Mouse (Mus musculus) frontal cortex, postnatal 36 days (tissue): ENCODE measurements around the gene Lamtor2.
"Not testable (repeated sequence)": the region's sequence is repeated elsewhere in the genome, so short reads cannot be mapped to it uniquely, and the experiment has no call there.

Experiments
- DNase-seq, 2 experiments: peaks; one replicate each; pipeline ENCODE4 v3.0.0; 2022; ENCODE audit warnings: low spot score in 2 of 2

The Lamtor2 gene

DNA sequence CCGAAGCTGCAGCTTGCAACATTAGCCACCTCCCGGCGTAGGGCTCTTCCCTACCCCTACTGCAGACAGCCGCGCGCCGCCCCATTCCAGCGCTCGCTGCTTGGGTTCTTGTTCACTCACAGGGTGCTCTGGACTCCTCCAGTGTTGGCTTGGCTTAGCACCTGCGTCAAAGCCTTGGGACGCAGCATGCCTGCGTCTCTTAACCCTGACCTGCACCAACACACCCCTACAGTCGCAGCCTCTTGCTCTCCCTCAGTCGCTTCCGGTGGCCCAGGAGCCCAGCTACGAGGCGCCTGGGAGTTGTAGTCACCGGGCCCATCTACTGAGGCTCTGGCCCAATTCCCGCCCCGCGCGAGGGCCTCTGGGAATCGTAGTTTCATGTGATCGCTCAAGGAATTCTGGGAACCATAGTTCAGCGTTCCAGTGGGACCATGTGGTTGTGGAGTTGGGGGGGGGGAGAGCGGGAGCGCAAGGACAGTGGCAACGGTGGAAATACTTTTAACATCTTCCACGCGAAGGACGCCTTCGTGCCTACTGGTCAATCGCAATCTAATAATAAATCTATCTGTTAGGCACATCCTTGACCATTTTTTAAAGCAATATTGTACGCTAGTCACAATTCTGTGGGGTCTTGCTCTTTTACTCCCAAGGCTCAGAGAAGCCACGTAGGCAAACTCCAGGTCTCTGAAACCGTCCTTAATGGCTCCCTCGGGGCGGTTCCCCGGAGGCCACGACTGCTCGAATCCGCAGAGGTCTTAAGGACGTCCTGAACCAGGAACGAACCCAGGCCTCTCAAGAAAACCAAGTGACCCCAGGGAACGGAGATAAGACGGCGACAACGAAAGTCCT lies at the start of gene Lamtor2:
Gene Lamtor2, minus strand, starts transcription at position 399 of the 849 bp plus-strand sequence.
- DNase-seq: peak; percentile 98 to 99

DNA sequence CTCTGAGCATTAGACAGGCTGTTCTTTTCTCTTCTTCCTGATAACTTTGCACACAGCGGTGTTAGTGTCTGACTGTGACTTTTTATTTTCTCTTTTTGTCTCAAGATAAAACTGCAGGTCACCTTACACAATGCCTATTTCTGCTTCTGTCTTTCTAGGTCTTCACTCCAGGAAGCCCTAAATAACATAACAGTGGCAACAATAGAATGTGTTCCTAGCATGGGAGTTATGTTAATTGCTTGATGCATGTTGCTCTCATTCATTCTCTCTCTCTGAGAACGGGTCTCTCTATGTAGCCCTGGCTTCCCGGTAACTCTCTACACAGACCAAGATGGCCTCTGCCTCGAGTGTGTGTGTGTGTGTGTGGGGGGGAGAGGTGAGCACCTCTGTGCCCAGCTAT lies 49.6 kb upstream of the Lamtor2 start:
- DNase-seq: no peak

DNA sequence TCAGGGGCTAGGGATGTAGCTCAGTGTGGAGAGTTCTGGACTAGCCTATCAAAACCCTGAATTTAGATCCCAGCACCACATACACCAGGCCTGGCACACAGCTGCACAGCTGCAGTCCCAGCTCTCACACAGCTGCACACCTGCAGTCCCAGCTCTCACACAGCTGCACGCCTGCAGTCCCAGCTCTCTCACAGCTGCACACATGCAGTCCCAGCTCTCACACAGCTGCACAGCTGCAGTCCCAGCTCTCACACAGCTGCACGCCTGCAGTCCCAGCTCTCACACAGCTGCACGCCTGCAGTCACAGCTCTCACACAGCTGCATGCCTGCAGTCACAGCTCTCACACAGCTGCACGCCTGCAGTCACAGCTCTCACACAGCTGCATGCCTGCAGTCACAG lies 43.7 kb upstream of the Lamtor2 start:
- DNase-seq: not testable (repeated sequence)

DNA sequence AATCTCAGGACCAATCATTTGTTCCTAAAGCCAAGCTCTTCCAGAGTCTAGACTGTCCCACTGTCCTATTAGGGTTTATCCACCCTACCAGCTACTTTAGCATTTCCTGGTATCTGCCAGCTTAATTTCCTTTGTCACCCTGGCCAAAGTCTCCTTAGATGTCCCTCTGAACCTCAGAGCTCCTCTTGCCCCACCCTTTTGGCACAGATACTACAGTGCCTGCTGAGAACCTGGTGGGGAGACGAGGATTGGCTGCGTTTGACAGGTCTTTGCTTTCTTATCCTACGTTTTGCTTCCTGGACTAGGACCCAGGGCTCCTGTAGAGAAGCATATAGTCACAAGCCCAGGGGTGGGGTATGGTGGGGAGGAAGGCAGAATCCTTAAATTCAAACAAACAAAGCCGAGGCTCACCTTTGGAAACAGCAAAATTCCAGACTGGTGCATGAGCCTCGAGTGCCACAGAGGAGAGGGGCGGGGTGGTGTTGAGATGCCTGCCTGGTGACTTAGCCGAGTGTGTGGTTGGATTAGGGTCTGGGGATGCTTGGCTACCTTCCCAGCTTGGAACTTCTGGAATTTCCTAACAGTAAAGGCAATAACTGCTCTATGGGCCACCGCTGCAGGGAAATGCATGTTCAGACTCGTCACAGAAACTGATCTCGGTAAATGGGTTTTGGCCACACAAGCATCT lies 41.2 kb upstream of the Lamtor2 start:
- DNase-seq: no peak

DNA sequence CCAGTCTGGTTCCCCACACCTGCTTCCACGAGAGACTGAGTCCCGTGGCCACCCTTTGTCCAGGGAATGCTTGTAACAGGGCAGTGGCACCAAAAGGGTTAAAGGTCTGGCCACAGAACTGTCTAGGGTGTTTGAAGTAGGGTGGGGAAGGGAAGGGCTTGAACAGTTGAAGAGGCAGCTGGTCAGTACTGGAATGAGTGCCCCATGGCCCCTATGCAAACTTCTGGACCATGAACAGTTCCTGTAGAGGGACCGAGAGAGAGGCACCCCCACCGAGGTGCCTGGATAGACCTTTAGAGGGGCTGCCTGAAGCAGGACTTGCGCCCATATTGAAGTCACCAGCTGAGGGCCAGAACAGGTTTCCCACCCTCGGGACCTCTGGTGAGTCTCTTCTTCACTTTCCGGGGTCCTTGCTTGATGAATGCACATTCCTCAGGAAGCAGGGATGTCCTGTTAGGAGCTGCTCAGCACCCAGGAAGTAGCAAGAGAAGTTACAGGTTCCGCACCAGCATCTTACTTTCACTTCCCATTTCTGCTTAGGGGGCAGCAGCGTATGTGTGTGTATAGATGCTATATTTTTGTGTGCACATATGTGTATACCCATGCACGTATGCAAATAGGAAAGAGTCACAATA lies 40.2 kb upstream of the Lamtor2 start:
- no peak for DNase-seq

DNA sequence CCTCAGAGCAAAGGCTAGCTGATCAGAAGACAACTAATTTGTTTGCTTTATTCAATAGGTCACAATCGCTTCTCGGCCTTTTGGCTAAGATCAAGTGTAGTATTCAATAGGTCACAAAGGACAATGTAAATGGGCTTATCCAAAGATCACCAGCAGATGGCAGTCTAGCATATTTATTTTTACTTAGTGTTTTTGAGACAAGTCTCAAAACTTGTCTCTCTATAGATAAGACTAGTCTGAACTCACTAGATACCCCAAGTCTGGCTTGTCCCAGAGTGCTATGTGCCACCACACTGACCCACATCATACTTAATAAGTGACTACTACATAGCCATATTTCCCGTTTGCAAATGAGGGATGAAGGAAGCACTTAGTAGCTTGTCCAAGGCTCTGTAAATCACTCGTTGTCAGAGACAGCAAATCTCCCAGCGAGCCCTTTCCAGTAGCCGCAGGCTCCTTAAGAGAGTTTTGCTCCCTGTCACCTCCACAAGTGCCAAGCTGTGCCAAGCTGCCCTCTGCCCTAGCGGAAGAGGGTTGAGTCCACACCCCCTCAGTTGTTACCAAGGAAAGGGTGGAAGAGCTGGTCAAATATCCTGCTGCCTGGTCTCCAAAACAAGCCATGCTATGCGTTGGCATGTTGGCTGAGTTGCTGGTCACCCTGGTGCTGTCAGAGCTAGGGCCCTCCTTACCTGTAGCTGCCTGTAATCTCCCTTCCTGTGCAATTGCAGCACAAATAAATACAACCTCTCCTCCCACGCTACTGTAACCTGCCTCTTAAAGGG lies 39.3 kb upstream of the Lamtor2 start:
- DNase-seq: peak; percentile 8 to 50

DNA sequence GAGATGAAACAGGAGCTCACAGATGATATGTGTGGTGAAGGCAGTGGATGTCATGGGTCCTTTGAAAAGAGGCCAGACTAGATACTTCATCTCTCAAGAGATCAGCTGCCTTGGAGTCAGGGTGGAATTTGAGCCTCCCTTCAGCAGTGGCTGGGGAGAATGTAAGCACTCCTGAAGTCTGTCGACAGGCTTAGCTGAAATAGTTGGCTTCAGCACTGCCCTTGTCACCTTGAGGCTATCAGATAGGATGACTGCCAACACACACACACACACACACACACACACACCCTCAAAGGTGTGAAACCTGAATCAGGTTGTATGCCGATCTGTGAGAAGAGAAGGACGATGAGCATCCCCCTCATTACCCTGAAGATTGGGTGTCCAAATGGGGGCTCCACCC lies 38.2 kb upstream of the Lamtor2 start:
- DNase-seq: no peak

DNA sequence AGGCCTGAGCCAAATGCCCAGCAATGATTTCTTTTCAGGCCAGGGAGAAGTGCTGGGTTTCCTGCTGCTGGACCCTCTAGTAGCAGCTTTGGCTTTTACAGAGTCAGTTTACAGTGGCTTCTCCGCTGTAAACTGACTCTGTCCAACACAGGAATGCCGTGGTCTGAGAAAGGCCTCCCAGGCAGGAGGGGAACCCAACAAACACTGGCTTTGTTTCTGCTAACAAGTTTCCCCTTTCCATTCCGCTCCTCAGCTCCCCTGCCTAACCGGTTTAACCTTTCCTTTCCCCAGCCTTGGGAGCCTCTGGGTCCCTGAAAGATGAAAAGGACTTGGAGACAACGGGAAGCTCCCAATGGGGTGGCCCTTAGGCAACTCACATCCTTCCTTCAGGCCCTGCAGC lies 37.4 kb upstream of the Lamtor2 start:
- DNase-seq: no peak

DNA sequence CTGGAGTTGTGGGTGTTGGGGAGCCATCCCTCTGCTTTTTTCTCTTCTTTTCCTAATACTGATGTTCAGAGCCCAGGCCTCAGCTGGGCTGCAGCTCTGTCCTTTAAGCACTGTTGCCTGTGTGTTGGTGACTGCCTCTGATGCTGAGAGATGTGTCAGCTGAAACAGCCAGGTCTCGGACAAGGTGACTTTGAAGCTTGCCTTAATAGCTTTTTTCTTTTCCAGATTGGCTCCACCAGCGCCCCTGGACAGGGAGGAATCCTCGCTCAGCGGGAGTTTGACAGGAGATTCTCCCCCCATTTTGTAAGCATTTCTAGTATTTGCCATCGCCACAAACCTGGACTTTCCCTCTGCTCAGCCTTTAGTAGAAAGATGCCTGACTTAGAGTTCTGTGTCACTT lies 33.8 kb upstream of the Lamtor2 start:
- DNase-seq: no peak

DNA sequence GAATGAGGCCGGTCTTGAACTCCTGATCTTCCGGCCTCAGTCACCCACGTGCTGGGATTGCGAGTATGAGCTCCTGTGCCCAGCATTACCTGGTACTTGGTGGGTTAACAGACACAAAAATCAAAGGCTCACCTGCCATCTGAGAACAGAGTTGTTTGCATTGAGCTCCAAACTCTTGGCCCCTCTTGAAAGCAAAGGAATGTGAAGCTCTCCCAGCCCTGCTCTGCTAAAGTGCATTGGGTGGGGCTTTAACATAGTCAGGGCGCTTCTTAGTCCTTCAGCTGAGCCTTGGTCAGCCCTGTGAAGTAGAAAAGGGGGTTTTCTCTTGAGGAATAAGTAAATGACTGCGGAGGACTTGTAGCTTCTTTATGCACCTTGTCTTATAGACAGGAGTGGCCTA lies 32.9 kb upstream of the Lamtor2 start:
- DNase-seq: no peak

DNA sequence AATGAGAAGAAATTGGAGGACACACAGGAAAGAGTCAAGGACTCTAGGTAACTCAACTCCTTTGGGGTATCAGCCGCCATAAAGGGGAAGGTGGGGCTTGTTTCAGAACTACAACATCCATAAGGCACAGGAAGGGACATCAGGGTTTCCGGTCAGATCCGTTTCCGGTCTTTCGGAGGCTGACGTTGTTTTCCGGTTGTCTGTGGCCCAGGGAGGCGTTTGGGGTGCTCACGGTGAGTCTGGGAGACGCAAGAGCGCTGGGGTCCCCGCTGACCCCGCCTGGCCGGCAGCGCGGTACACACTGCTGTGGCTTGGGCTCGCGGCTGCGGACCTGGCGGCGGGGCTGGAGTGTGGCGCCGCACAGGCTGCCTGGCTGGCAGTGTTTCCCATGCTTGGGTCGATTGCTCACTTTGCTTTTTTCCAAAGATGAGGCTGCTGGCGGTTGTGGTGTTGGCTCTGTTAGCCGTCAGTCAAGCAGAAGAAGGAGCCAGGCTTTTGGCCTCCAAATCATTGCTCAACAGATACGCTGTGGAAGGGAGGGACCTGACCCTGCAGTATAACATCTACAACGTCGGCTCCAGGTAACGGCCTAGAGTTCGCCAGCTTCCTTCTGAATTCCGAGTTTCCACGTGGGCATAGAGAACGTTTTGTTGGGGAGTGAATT lies 26.7 kb upstream of the Lamtor2 start:
- DNase-seq: peak; percentile 76 to 85

DNA sequence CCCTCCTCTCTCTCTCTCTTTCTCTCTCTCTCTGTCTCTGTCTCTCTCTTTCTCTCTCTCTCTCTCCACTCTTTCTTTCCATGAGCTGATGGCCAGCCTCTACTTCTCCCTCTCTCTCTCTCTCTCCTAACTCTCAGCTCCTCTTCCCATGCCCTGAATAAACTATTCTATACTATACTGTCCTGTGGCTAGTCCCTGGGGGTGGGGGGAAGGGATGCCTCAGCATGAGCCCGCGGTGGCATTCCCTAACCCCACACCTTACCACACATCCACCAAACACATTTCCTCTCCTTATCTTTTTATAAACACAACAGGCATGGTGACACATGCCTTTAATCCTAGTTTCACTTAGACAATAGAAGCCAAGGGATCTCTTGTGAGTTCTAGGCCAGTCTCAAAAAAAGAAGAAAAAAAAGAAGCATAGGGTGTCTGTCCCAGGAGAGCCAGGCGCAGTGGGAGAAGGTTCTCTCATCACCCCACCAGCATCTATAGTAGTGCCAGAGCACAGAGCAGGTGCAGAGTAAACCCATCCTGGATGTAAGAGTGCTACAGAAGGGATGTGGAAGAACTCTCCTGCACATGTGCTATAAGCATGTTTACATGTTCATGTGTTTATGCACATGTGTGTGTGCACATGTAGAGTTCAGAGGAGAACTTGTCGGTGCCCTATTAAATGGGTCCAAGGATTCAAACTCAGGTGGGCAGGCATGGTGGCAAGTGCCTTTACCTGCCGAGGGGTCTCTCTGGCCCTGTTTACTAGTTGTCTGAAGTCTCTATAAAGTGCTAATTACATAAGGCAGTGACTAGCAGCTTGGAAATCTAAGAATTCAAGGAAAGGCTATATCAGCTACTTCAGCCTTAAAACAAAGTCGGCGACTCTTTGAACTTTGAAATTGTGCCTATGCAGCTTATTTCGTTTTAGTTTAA lies 25.9 kb upstream of the Lamtor2 start:
- DNase-seq: no peak

DNA sequence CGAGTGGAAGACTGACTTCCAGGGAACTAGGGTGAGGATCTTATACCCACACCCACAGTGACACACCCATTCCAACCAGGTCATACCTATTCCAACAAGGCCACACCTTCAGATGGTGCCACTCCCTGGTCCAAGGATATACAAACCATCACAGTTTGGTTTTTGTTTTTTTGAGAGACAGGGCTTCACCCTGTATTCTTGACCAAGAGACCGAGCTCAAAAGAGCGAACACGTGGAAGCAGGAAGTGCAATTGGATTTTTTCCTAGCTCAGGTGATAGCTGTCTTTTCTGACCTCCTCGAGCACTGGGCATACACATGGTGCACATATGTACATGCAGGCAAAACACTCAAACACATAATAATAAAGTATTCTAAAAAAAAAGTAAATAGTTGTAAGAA lies 25.0 kb upstream of the Lamtor2 start:
- not testable (repeated sequence) for DNase-seq

DNA sequence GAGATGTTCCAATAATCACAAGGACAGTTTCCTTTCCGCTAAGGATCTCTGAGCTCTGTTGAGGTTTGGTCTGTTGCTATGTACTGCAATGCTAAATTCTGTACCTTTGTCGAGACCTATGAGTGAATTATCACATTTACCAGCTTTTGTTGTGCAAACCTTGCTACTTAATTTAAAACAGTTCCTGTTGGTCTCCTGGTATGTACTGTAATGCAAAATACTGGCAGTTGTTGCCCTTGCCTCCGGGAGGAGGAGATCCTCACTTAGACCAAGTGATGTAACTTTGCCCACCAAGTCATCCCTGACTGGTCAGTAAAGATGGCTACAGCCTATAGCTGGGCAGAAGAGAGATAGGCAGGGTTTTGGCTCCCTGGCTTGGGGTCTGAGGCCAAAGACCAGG lies 22.7 kb upstream of the Lamtor2 start, which contains the start of gene Ssr2:
Gene Ssr2, plus strand, starts transcription at position 337 of the 400 bp plus-strand sequence.
- no peak for DNase-seq

DNA sequence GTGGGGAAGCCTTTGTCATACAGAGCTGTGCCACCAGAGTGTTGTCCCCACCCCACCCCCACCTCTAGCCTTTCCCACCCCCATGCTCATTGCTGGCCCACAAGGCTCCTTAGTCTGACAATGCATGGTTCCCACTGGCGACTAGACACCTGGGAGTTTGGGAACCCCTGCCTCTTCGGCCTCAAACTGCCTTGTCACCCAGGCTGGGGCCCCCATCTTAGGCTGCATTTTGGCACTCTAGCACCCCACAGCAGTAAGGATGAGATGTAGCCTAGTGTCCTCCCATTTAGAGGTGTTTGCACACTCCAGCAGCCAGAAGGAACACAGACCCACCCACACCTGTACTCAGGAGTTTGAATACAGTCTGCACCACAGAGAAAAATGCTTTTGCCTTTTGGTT lies 20.9 kb upstream of the Lamtor2 start:
- DNase-seq: no peak

DNA sequence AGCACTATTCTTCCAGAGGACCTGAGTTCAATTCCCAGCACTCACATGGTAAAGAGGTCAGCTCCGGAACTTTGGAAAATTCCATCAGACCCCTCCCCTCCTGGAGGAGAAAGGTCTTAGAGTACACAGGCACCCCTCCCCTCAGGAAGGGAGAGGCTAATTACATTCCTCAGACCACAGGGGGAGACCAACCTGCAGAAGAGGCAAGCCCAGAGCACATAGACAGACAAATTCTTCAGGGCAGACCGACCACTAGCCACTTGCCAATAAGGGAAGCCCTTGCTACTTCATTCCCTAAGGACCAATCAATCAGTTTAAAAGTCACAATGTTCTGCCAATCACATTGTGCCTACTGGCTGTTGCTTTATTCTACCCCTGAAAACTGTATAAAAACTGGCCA lies 20.0 kb upstream of the Lamtor2 start:
- no peak for DNase-seq

DNA sequence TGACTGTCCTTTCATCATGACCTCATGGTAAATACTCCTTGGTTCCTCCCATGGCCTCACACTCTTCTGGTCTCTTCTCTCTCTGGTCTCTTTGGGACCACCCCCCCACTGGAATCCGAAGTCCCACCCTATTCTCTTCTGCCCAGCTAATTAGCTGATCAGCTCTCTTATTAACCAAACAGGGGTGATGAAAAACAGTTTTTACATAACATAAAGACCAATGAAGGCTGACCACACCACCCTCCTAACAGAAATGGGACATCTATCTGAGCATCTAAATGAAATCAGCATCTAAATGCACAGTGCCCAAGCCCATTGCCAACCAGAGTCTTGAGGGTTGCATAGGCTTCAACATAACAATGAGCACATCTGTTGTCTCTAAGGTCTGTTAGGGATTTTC lies 19.0 kb upstream of the Lamtor2 start:
- DNase-seq: no peak

DNA sequence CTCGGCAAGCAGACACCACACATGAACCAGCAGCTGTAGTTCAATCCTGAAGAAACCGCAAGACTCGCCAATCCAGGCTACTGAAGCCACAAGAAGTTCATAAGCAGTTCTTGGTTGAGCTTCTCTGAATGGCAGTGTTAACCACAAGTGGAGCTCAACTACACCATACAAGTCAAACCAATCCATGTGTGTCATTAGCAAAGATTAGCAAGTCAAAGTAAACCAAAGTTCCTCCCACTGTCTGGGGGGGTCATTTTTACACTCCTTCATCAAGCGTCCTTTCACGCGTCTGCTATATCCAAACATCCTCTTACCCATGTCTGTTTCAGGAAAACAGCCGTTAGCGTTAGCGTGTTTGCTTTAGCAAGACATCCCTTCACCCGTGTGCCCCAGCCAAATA lies 17.5 kb upstream of the Lamtor2 start:
- DNase-seq: no peak

DNA sequence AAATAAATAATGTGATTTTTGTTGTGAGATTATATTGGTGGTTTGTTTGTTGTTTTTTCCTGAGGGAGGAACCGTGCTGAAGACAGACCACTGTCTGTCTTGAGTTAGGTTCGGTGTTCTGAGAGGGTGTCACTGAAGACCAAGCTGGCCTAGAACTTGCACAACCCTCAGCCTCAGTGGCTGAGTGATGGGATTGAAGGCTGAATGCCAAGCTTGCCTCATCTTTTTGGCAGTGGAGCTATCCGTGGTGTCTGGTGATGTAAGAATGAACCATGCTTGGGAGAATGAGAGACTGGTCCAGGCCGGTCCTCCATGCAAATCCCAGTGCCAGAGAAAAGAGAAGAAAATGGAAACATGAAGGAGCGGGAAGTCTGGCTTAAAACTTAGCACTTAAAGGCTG lies 16.8 kb upstream of the Lamtor2 start:
- no peak for DNase-seq

DNA sequence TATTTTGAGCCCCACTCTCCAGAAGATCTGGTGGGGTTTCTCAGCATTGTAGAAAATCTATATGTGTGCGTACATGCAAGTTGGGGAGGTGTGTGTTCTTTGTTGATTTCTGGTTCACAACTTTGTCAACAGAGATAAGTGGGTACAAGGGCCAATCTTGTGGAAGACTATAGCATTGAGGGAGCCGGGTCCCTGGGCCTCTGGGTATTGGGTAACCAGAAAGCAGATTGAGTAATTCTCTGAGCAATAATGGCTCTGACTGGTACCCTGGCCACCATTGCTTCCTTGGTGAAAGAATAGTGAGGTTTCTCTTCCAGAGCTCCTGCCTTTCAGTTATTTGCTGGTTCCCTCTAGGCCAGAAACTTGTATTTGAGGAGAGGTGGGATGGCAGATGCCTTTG lies 16.2 kb upstream of the Lamtor2 start:
- no peak for DNase-seq
